Mouse (Mus musculus) kidney, postnatal 14 days (tissue): ENCODE data around the gene Kmt2d.
"Not testable (repeated sequence)": the region's sequence is repeated elsewhere in the genome, so short reads cannot be mapped to it uniquely, and the experiment has no call there.

ENCODE experiments used
- DNase-seq: peaks from one replicate; pipeline ENCODE4 v3.0.0; 2022; ENCODE audit warnings: mixed read lengths

The Kmt2d gene

DNA sequence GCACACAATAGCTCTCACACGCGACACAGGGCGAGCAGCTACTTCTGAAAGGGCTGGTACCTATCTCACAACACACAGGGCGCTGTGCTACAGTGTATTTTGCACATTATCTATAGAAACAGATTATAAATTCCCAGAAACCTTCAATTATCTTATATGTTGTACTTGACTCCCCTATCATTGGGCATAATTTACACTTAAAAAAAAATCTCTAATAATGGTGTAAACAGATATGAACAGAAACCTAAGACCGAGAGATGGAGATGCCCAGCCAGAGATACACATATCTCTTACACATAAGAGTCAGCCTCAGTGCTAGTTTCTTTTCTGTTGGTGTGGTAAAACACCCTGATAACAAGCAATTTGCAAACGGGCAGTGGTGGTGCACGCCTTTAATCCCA is 43.4 kb downstream of the Kmt2d start:
- DNase-seq = no peak

DNA sequence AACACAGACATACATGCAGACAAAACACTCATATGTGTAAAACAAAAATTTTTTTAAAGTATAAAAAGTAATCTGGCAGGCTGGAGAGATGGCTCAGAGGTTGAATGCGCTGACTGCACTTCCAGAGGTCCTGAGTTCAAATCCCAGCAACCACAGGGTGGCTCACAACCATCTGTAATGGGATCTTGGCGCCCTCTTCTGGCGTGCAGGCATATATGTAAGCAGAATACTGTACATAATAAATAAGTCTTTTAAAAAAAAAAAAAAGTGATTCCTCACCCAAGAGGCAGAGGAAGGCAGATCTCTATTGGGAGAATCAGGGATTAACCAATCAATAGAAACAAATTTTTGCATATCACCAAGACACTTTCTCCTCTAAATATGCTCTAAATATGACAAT is 47.6 kb downstream of the Kmt2d start:
- DNase-seq = no peak

DNA sequence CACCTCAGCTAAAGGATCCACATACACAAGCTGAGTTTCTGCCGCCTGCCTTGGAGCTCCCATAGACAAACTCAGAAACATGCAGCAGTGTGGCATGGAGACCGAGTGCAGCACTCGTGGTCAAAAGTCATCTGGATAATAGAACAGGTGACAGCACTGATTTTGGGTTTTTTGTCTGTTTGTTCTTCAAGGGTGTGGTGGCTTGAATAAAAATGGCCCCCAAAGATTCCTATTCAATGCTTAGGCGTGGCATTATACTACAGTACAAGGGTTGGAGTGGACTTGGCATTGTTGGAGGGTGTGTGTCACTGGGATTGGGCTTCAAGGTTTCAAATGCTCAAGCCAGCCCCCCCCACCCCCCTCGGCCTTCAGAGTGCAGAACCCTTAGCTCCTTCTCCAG is 48.9 kb downstream of the Kmt2d start:
- DNase-seq = no peak

DNA sequence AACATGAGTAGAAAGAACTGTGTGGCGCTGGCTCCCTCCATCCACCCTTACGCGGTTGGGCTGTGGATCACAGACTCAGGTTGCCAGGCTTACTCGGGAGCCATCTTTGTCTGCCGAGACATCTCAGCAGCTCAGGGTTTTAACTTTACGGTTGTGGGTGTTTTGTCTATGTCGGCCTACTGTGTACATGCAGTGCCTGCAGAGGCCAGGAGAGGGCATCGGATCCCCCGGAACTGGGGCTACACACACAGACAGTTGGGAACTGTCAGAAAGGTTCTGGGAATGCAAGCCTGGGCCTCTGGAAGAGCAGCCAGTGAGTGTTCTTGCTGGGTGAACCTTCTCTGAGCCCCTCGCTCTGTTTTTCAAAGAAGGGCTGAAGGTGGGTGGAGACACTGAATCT is 49.6 kb downstream of the Kmt2d start:
- DNase-seq = no peak

DNA sequence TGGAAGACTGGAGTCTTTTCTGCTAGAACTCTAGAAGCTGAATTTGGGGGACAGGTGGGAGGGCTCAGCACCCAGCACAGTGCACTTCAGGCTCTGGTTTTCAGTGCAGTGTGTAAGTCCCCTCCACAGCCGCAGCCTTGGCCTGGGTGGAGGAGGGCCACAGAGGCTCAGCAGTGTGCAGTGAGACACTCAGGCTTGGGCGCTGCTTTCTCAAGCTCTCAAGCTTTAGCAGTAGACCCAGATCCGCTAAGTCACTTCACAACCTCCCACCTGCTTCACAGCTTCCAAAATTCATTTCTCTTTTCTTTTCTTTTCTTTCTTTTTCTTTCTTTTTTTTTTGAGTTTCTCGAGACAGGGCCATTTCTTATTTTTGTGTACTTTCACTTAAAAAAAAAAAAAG is 50.1 kb downstream of the Kmt2d start:
- DNase-seq = no peak

DNA sequence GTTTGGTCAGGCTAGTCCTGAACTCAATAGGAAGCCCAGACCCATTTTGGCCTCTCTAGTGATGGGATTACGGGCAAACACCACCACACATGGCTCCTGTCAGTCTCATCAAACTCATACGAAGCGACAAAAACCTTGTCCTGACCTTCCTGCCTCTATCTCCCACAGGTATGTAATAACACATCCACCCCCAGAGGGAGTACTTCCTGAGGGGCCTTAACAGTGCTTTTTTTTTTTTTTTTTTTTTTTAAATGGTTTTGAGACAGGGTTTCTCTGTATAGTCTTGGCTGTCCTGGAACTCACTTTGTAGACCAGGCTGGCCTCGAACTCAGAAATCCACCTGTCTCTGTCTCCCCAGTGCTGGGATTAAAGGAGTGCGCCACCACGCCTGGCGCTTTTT is 52.8 kb downstream of the Kmt2d start:
- DNase-seq = no peak

DNA sequence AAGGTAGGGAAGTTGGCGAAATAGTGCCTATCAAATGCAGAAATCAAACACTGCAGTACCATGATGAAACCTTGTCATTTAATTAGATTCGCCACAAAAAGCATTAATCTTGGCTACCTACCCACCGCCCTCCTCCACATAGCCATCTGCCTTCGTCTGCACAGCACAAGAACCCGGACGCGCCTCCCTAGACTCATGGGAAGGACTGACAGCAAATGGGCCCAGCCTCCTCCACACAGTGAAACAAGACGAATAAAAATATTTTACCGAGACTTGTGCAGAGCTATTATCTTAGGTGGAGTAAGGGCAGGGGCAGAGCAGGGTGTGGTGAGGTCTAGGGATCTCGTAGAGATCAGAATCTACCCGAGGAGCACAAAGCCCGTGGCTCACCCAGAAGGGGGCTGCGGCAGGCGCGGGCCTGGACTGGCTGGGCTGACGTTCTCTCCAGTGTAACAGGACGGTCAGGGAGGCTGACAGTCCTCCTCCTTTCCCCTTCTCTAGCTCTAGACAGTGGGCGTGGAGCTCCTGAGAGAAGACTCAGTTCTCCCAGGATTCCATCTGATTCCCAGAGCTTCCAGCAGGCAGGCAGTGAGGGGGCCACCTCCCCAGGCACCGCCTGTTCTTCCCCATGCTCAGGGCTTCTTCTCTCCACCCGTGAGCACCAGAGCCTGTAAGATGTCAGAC is 58.1 kb downstream of the Kmt2d start:
- no peak for DNase-seq

DNA sequence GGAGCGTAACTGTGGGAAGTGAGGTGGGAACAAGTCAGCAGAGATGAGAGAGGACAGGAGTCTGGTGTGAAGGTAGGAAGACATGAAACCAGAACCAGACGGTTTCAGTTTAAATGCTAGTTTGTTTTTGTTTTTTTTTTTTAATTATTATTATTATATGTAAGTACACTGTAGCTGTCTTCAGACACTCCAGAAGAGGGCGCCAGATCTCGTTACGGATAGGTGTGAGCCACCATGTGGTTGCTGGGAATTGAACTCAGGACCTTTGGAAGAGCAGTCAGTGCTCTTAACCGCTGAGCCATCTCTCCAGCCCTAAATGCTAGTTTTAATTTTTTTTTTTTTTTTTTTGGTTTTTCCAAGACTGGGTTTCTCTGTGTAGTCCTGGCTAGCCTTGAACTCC is 60.8 kb downstream of the Kmt2d start:
- DNase-seq = not testable (repeated sequence)

DNA sequence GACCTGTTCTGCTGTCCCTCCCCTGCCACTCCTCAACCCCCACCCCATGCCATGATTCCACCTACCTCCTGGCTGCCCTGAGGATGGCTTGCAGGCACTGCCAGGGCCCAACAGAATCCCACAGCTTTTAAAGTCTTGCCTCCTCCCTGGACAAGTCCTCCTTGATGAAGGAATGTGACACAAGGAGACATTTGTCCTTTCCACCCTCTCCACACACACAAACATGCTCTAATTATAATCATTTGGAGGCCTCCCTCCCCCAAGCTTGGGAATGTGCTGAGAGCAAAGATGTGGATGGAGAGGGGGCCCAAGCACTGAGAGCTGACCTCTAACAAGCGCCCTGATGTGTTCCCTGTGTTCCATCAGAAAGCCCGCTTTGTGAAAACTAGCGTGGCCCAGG is 61.6 kb downstream of the Kmt2d start, which contains the start of gene Ddn:
TSS of gene Ddn (minus strand) at position 101 of the 400 bp plus-strand sequence.
- no peak for DNase-seq

DNA sequence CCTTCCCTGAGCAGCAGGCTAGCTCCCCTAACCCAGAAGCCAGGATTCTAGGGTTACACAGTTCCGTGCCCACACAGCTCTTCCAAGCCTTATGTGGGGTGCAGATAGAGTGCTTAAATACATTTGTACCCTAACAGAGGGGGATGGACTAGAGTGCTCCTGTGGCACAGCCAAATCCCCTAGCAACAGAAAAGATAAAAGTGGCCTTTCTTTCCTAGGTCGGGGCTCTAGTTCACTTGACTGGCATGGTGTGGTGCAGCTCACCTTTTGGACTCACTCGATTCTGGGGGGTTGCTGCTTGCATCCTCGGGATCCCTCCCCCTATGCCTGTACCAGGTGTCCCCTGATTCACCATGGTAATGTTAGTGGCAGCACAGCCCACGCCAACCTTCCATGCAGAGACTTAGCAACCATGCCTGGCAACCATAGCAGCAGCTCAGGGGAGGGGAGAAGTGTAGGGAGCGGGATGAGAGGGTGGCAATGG is 62.3 kb downstream of the Kmt2d start:
- DNase-seq = no peak

DNA sequence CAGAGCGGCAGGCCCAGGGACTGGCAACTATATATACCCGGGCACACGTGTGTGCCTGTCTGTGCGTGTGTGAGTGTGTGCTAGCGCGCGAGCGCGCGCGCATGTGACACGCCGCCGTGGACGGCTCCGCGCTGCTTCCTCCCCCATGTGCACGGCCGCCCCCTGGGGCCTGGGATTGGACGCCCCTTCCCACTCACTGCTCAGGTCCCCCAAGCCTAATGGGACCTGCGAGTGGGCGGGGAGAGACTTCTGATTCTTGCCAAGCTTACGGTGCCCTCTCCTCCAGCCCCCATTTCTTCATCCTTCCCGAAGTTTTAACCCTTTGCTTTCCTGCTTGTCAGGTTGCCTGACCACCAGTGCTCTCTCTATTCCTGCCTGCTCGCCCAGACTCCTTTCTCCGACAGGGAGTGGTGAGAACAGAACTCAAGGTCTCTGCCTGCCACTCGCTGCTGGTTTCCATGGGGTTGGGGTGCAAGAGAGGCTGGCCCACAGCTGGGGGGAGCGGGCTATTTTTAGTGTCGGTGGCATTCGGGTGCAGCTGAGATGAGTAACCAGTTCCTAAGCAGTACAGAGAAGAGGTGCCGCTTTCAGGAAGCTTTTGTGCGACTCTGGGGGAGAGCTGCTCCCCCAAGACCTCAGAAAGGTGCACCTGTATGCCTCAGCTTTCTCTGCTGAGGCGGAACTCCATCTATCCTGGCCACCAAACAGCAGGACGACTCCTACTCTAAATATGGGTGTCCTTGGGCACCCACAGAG is 62.9 kb downstream of the Kmt2d start:
- peak; percentile 34 for DNase-seq

DNA sequence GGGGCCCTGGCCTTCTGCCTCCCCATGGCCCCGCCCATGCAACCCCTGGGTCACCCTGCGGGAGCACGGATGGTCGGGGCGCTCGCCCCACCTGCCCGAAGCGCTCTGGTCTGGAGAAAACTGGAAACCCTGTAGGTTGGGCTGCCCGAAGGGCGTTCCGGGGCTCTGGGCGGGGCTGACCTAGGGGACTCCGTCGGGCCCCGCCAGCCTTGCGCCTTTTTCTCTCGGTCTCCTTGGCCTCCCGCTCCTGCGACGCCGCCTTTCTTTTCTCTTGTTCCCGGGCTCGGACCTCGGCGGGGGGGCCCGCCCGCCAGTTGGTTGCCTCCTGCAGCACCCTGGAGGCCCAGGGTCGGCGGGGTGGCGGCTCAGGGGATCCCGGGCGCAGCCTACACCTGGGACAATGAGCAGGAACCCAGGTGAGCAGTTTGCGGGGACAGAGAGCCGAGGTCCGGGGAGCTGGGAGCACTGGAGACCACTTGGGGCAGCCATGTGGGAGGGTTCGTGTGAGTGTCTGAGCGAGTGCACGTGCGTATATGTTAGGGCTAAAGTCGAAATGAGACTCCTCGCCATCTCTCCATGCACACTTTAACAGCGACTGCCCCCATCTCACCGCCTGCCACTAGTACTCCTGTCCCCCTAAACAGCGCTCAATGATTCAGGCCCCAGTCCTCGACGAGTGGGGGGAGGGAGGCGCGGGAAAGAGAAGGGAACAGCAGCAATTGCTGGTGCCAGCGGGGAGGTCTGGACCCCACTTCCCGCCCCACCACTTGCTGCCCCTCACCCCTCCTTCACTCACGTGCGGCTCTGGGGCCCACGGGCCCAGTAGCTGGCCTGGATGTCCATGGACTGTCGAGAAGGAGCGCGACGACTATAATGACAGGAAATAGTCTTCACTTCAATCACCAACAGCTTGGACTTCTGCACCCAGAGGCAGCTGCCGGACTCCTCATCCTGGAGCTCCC is 63.9 kb downstream of the Kmt2d start:
- peak; percentile 46 for DNase-seq

DNA sequence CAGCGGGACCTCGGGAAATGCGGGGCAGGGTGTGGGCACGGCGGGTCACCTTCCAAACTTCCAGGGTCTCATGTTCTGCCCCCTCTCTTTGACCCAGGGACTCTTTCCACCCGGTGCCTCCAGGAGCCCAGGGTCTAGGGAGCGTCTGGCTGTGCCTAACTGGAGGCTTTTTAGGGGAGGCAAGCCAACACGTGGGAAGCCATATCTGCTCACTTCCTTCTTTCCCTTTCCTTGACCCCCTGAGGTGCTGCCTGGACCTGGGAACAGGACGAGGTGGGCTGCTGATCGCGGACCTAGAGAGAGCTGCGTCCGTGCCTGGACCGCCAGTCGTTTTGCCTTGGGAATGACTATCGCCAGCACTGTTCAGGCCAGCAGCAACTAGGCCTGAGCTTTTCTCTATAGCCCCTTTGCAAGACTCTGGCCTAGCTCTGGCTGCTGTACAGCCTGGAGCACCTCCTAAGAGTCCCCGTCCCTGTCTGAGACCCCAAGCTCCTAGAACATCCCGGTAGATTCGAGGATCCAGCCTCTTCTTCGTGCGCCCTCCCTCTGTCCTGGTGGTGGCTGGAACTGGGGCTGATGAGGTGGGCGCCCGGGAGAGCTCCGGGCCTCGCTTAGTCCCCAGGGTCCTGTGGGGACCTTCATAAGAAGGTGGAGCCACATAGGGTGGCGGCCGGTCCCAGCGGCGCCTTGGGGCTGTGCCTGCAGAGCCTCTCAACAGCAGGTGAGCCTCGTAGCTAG is 64.8 kb downstream of the Kmt2d start:
- DNase-seq = no peak

DNA sequence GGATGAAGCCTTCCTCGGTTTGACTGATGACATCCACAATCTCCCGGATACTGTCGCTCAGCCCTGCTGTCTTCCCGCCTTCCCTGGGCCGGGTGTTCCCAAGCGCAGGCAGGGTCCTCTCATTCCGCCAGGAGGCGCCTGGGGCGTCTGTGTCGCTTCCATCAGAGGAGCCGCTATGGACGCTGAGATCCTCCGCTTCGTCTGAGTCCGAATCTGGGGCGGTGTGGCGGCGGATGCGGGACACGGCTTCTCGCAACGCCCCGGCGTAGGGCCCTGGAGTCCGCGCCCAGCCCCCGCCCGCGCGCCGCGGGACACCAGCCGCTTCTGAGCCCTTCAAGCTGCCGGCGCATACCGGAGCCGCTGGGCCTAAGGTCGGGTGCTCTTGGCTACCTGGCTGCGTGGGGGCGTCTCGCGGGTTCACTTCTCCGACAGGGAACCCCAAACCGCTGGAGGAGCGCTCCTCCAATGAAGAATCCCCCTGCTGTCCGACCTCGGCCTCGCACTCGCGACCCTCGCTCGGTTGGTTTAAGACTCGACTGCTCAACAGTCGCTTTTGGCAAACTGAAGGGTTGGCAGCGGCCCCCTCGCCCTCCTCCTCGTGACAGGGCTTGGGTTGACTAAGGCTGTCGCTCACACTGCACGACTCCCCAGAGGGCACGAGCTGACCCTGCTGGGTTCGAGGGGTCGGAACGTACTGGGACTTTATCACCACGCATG is 65.5 kb downstream of the Kmt2d start:
- peak; percentile 82 for DNase-seq

DNA sequence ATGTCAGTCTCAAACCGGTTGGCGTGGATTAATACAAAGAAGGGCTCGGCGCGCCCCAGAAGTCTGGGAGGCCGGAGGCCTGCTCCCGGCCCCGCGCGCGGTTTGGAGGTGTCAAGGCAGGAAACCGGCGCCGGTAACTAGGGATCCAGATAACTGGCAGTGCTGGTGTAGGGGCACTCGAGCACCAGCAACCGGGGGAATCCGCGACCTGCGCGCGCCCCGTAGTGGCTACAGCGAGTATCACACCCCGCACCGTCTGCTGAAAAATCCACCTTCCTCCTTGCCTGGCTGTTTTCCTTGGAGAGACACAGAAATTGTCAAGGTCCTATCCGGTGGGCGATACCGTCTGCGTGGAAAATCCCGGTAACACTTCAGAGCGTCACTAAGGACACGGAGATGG is 67.0 kb downstream of the Kmt2d start:
- DNase-seq = peak; percentile 89

DNA sequence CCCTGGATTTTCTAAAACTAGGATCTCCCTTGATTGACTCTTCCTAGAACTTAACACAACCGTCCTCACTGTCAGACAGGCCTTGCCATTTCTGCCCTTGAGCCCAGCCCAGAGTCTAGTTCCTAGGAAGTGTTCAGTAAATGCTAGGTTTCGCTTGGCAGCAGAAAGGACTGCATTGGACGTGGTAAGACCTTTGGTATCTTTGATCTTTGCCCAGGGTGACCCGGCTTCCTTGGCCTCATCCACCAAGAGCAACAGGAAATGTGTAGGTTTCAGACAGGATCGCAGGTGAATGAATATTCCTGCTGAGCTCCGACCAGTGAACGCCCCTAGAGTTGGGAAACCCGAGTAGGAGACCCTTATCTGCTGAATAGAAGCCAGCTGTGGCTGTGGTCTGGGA is 68.1 kb downstream of the Kmt2d start:
- no peak for DNase-seq

DNA sequence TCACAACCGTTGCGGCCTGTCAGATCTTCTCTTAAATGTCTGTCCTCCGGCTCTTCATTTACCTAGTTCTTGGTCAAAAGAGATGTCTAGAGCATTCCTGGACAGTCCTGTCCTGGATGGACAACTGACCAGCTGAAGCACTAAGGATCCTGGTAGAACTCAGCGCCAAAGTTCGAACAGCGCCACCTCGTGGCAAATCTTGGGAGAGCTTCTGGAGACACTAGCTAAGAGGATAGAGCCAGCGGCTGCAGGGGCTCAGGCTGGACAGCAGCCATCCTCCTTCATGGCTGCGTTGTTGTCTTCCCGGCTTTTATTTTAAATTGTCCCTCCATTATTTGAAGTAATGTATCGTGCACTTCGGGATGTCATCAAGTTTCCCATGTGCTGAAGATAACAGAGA is 71.6 kb downstream of the Kmt2d start:
- DNase-seq = peak; percentile 86

DNA sequence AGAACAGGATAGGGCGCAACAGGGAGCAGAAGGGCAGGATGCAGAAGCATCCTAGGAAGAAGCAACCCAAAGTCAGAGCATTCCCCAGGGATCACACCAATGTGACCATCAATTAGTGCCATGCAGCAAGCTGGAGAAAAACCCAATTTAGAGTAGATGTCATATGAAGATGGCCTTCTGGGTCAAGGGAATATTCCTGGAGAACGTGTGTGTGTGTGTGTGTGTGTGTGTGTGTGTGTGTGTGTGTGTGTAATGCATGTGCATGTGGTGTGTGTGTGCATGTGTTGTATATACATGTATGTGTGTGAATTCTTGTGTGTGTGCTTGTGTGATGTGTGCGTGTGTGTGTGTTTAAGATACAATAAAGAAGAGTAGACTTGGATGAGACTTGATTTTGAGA is 72.1 kb downstream of the Kmt2d start:
- DNase-seq = no peak

DNA sequence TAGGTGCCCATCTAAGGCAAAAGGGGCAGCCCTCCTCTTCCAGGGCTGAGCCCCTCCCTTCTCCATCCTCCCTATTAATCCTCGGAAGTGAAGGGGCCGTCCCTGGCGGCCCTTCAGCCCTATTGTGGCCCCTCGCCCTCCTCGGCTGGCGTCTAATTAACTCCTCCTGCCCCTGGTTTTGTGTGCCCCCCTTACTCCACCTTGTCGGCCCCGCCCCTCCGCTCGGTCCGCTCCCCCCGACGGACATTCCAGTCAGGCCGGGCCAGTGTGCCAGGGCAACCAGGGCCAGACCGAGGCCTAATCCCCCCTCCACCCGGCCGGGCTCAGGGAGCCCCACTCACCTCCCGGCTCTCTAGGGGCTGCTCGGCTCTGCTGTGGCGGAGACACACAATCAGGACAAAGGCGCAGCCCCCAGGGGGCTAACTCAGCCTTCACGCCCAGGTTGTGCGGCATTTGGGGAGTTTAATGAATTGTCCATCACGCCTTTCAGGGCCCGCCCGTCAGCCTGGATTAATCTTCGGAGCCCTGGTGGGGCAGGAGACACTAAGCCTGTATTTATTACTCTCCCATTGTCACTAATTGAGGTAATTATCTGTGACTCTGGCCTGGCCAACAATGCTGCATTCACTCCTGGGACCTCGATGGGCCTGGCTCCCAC is 73.0 kb downstream of the Kmt2d start:
- DNase-seq = no peak

DNA sequence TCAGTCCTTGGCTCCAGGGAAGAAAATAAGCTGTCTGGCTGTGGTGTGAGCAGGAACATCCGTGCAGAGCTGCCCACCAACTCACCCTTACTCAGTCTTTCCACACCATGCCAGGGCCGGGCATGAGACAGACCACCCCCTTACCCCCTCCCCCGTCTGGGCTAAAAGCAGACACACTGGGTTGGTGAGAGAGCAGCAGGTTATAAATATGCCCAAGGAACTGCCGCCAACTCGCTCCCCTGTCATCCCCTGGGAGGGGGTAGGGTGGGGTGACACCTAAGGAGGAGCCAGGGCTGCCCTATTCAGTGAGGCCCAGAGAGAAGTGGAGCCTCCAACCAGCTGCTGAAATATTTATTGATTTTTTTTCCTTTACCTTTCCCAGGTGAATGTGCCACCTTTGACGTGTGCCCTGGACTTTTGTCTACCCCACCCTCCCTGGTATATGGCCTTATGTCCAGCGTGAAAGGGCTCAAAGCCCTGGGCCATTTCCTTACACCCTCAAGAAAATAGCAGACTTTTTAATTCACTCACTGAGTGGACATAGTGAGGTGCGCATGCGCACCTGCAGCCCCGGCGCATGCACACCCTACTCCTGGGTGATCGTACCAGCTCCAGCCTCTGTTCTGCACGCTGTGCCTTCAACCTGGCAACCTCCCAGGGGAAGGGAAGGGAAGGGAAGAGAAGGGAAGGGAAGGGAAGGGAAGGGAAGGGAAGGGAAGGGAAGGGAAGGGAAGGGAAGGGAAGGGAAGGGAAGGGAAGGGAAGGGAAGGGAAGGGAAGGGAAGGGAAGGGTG is 74.0 kb downstream of the Kmt2d start:
- DNase-seq = no peak
